Mouse (Mus musculus): ENCODE measurements around the gene Cisd2.

DNA sequence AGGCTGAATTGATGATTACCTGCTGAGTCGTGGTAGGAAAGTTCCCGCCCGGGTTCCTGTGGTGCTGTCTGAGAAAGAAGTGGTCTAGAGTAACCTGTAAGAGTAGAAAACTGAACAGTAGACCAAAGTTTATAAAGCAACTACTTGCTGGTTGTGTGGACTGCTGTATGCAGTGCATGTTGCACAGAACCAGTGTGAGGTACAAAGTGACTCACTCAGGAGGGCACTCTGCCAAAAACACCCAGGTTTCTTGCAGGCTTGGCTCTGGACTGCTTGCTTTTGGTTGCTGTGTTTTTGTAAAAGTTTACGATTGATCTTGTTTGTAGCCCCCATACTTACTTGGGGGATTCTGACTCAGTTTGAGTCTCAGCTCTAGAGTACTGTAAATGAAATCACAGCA is 46.2 kb upstream of the Cisd2 start:
- TF ChIP-seq CTCF (IDR thresholded peaks at IDR 0.05; ENCODE audit: control insufficient read depth, insufficient read depth, insufficient replicate concordance, low read depth, low read length), result no peak
- TF ChIP-seq POLR2A (IDR thresholded peaks at IDR 0.05; ENCODE audit: control insufficient read depth, low read depth, low read length), result no peak

Measured in testis, adult 2 months (tissue).